Mouse (Mus musculus): Measurements from ENCODE around the gene Sox5.

GRCm38 (mm10) chr6:143825966-143826365 is 955.8 kb downstream of the Sox5 start:
- no peak for TF ChIP-seq POLR2A (IDR thresholded peaks at IDR 0.05; ENCODE audit: extremely low read depth, insufficient read depth, low read length)
- TF ChIP-seq CTCF (IDR thresholded peaks at IDR 0.05; ENCODE audit: extremely low read depth, insufficient read depth, low read length) = no peak

Data from cortical plate, adult 2 months (tissue).